Mouse (Mus musculus): ENCODE measurements around the gene Inpp1. TPM values are rescaled to one million over a fixed set of nuclear protein-coding genes. Genes with fewer than 3 reads are reported as not detected.

The Inpp1 gene
- polyA plus RNA-seq, 1 experiment: 6.7 TPM

DNA sequence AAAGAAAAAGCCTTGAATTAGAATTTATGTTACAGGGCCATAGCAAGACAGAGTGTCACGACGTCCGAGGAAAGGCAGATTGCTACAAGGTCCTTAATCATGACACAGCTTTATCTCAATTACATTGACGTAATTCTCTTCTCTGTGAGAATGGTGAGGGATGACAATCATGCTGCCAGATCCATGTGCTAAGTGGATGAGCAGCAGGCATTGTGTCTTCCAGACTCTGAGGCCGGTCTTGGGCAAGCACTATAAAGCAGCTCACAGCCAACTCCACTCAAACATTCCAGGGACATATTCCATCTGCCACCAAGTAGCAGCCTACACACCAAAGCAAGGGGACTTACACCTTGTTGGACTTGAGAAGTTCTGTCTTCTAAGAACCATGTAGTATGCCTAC, 17.7 kb downstream of the Inpp1 start:
- Histone ChIP-seq H3K79me2 (ENCODE audit: control insufficient read depth, insufficient read depth) (no peaks in the 10 kb centered on the region), H3K4me3 (ENCODE audit: insufficient read depth, poor library complexity, severe bottlenecking) (no peak overlapping the region), H3K79me3 (ENCODE audit: low read depth) (no peaks in the 10 kb centered on the region), H3K36me3 (ENCODE audit: control insufficient read depth, insufficient read depth) (peaks cover 7% of the 10 kb centered on the region), H3K27me3 (ENCODE audit: control insufficient read depth, insufficient read depth, insufficient read length) (no peaks in the 10 kb centered on the region), H3ac (ENCODE audit: control insufficient read depth, insufficient read length, low read depth) (no peak overlapping the region)
- no peak for TF ChIP-seq CTCF (IDR thresholded peaks at IDR 0.05; ENCODE audit: control insufficient read depth, insufficient read depth, insufficient read length)
- no peak for TF ChIP-seq CEBPB (IDR thresholded peaks at IDR 0.05; ENCODE audit: low read depth)
- TF ChIP-seq MYOG (IDR thresholded peaks at IDR 0.05; ENCODE audit: control insufficient read depth, extremely low read depth, insufficient read length): no peak
- no peak for TF ChIP-seq MYOD1 (IDR thresholded peaks at IDR 0.05; ENCODE audit: control insufficient read depth, insufficient read length, low read depth)
- no peak for TF ChIP-seq USF1 (IDR thresholded peaks at IDR 0.05; ENCODE audit: low read depth)
- no peak for TF ChIP-seq MAX (IDR thresholded peaks at IDR 0.05)
- no peak for TF ChIP-seq FOSL1 (IDR thresholded peaks at IDR 0.05; ENCODE audit: insufficient read depth, low read length, poor library complexity, severe bottlenecking)

DNA sequence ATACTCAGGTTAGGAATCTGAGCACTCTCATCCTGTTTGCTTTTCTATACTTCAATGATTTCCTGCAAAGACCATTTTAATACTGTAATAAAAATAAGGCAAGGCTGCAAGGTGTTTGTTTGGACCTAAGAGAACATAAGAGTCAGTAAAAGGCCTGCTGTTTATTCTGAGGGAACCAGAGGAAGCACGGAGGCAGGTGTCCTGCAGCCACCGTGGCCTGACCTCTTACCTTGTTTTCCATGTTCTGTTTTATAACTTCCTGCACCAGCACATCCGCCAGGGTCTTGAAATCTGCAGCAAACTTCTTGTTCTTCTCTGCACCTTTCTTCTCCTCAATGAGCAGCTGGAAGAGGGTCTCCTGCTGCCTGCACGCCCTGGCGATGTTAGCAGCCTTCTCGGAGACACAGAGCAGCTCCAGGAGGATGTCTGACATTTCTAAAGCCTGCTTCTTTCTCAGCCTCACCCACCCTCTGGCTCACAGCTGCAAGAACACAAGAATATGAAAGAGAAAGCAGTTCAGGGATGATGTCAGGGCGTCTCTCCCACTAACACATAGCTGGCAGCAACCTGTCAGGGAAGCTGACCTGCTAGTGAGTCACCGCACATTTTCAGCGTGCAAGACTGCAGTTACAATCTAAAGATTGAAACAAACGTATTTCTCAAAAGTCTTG, 18.3 kb downstream of the Inpp1 start:
- Histone ChIP-seq H3K36me3 (ENCODE audit: control insufficient read depth, insufficient read depth) (peaks cover 7% of the 10 kb centered on the region), H3K27me3 (ENCODE audit: control insufficient read depth, insufficient read depth, insufficient read length) (no peaks in the 10 kb centered on the region), H3K79me3 (ENCODE audit: low read depth) (no peaks in the 10 kb centered on the region), H3ac (ENCODE audit: control insufficient read depth, insufficient read length, low read depth) (no peak overlapping the region), H3K79me2 (ENCODE audit: control insufficient read depth, insufficient read depth) (no peaks in the 10 kb centered on the region), H3K4me3 (ENCODE audit: insufficient read depth, poor library complexity, severe bottlenecking) (no peak overlapping the region)
- no peak for TF ChIP-seq MYOD1 (IDR thresholded peaks at IDR 0.05; ENCODE audit: control insufficient read depth, insufficient read length, low read depth)
- no peak for TF ChIP-seq MAX (IDR thresholded peaks at IDR 0.05)
- TF ChIP-seq USF1 (IDR thresholded peaks at IDR 0.05; ENCODE audit: low read depth): no peak
- TF ChIP-seq MYOG (IDR thresholded peaks at IDR 0.05; ENCODE audit: control insufficient read depth, extremely low read depth, insufficient read length): no peak
- no peak for TF ChIP-seq FOSL1 (IDR thresholded peaks at IDR 0.05; ENCODE audit: insufficient read depth, low read length, poor library complexity, severe bottlenecking)
- no peak for TF ChIP-seq CTCF (IDR thresholded peaks at IDR 0.05; ENCODE audit: control insufficient read depth, insufficient read depth, insufficient read length)
- no peak for TF ChIP-seq CEBPB (IDR thresholded peaks at IDR 0.05; ENCODE audit: low read depth)

DNA sequence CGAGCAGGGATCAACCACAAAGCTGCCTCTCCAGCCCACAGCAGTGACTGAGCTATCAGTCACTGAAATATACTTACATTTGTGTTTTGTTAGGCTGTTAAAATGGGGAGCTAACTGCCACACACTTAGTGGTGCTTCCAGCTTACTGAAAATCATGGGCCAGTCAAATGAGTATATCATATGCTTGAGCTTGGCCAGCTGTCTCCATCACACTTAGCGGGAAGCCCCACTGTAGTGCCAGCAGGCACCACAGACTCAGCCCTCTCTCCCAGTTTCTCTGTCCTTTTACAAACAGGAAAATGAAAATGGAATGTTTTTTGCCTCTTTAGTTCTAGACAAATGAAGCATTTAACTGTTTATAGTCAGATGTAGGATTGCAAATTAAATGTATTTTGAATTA, 21.6 kb downstream of the Inpp1 start:
- no peaks in the 10 kb centered on the region for H3K27me3 ChIP-seq (ENCODE audit: control insufficient read depth, insufficient read depth, insufficient read length)
- H3K4me3 ChIP-seq (ENCODE audit: insufficient read depth, poor library complexity, severe bottlenecking): no peak overlapping the region
- TF ChIP-seq MYOD1 (IDR thresholded peaks at IDR 0.05; ENCODE audit: control insufficient read depth, insufficient read length, low read depth) (no peak), CTCF (IDR thresholded peaks at IDR 0.05; ENCODE audit: control insufficient read depth, insufficient read depth, insufficient read length) (no peak), MAX (IDR thresholded peaks at IDR 0.05) (no peak), MYOG (IDR thresholded peaks at IDR 0.05; ENCODE audit: control insufficient read depth, extremely low read depth, insufficient read length) (no peak), CEBPB (IDR thresholded peaks at IDR 0.05; ENCODE audit: low read depth) (no peak), FOSL1 (IDR thresholded peaks at IDR 0.05; ENCODE audit: insufficient read depth, low read length, poor library complexity, severe bottlenecking) (no peak), USF1 (IDR thresholded peaks at IDR 0.05; ENCODE audit: low read depth) (no peak)
- no peaks in the 10 kb centered on the region for H3K79me2 ChIP-seq (ENCODE audit: control insufficient read depth, insufficient read depth)
- no peak overlapping the region for H3ac ChIP-seq (ENCODE audit: control insufficient read depth, insufficient read length, low read depth)
- H3K36me3 ChIP-seq (ENCODE audit: control insufficient read depth, insufficient read depth): peaks cover 7% of the 10 kb centered on the region
- no peaks in the 10 kb centered on the region for H3K79me3 ChIP-seq (ENCODE audit: low read depth)

DNA sequence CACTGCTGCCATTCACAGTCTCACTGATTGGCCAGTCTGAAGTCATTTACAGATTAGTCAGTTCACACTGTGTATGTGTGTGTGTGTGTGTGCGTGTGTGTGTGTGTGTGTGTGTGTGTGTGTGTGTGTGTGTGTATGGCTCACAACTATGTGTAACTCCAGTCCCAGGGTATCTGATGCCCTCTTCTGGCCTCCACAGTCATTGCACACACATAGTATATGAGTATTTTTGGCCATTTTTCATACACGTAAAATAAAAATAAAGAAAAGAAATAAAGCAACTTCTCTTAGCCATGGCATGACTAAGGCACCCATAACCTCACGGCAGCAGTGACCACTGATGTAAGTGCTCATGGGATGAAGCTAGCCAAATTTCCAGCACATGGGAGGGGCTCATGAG, 23.8 kb downstream of the Inpp1 start:
- Histone ChIP-seq H3K79me3 (ENCODE audit: low read depth) (no peaks in the 10 kb centered on the region), H3K79me2 (ENCODE audit: control insufficient read depth, insufficient read depth) (no peaks in the 10 kb centered on the region), H3K27me3 (ENCODE audit: control insufficient read depth, insufficient read depth, insufficient read length) (no peaks in the 10 kb centered on the region), H3ac (ENCODE audit: control insufficient read depth, insufficient read length, low read depth) (no peak overlapping the region), H3K4me3 (ENCODE audit: insufficient read depth, poor library complexity, severe bottlenecking) (no peak overlapping the region), H3K36me3 (ENCODE audit: control insufficient read depth, insufficient read depth) (peaks cover 7% of the 10 kb centered on the region)
- no peak for TF ChIP-seq MAX (IDR thresholded peaks at IDR 0.05)
- no peak for TF ChIP-seq CTCF (IDR thresholded peaks at IDR 0.05; ENCODE audit: control insufficient read depth, insufficient read depth, insufficient read length)
- no peak for TF ChIP-seq MYOG (IDR thresholded peaks at IDR 0.05; ENCODE audit: control insufficient read depth, extremely low read depth, insufficient read length)
- no peak for TF ChIP-seq CEBPB (IDR thresholded peaks at IDR 0.05; ENCODE audit: low read depth)
- TF ChIP-seq MYOD1 (IDR thresholded peaks at IDR 0.05; ENCODE audit: control insufficient read depth, insufficient read length, low read depth): no peak
- TF ChIP-seq USF1 (IDR thresholded peaks at IDR 0.05; ENCODE audit: low read depth): no peak
- TF ChIP-seq FOSL1 (IDR thresholded peaks at IDR 0.05; ENCODE audit: insufficient read depth, low read length, poor library complexity, severe bottlenecking): no peak

DNA sequence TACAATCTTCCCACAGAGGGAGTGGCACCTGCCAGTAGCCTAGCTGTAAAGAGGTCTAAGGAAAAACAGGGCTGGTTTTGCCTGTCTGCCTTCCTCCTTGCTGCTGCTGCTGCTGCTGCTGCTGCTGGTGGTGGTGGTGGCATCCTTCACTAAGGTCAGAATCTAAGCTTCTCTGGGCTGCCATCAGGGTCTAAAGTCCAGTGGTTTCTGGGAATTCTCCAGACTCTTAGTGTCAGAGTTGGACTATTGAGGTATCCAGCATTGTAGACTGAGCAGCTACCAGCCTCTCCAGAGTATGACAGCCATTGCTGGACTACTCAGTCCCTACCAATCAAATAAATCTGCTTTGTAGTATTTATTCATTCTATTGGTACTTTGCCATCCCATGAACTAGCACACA, 24.8 kb downstream of the Inpp1 start:
- no peaks in the 10 kb centered on the region for H3K79me2 ChIP-seq (ENCODE audit: control insufficient read depth, insufficient read depth)
- TF ChIP-seq CEBPB (IDR thresholded peaks at IDR 0.05; ENCODE audit: low read depth) (no peak), MYOD1 (IDR thresholded peaks at IDR 0.05; ENCODE audit: control insufficient read depth, insufficient read length, low read depth) (no peak), CTCF (IDR thresholded peaks at IDR 0.05; ENCODE audit: control insufficient read depth, insufficient read depth, insufficient read length) (no peak), USF1 (IDR thresholded peaks at IDR 0.05; ENCODE audit: low read depth) (no peak), MAX (IDR thresholded peaks at IDR 0.05) (no peak), FOSL1 (IDR thresholded peaks at IDR 0.05; ENCODE audit: insufficient read depth, low read length, poor library complexity, severe bottlenecking) (no peak), MYOG (IDR thresholded peaks at IDR 0.05; ENCODE audit: control insufficient read depth, extremely low read depth, insufficient read length) (no peak)
- no peak overlapping the region for H3K4me3 ChIP-seq (ENCODE audit: insufficient read depth, poor library complexity, severe bottlenecking)
- H3ac ChIP-seq (ENCODE audit: control insufficient read depth, insufficient read length, low read depth): no peak overlapping the region
- H3K27me3 ChIP-seq (ENCODE audit: control insufficient read depth, insufficient read depth, insufficient read length): no peaks in the 10 kb centered on the region
- H3K36me3 ChIP-seq (ENCODE audit: control insufficient read depth, insufficient read depth): peaks cover 7% of the 10 kb centered on the region
- H3K79me3 ChIP-seq (ENCODE audit: low read depth): no peaks in the 10 kb centered on the region

Data from C2C12 (cell line).